Mouse (Mus musculus) erythroid progenitor cell, adult 5-6 weeks (primary cell): Measurements from ENCODE around the gene Dnm3. TPM values are rescaled to one million over a fixed set of nuclear protein-coding genes. Genes with fewer than 3 reads are reported as not detected.
"Not testable (repeated sequence)": the region's sequence is repeated elsewhere in the genome, so short reads cannot be mapped to it uniquely, and the experiment has no call there.

Source experiments
- ATAC-seq: replicated peaks from 2 replicates; pipeline ENCODE4 v1.8.0; 2016; ENCODE audit warnings: moderate number of reproducible peaks, mild to moderate bottlenecking, moderate TSS enrichment, inconsistent platforms; ENCODE audit not compliant: poor library complexity, low FRiP score, severe bottlenecking
- total RNA-seq, 2 experiments: library from RNA; stranded (forward) in 1 of 2; stranded (reverse) in 1 of 2; fragments of 150-400 nt in 1 of 2; fragments of 186-747, 209-891 nt in 1 of 2; gene quantifications; 2 replicates each; pipeline versions ENCODE4 v1.2.3 to v1.2.4; 2015 to 2017; ENCODE audit warnings: low replicate concordance in 2 of 2

Gene Dnm3
- total RNA-seq, 2 experiments from 2014 or later, result not detected

- ATAC-seq, result no peak
Measured at GRCm38 (mm10) chr1:162439576-162439975, 38.3 kb downstream of the Dnm3 start.

- no peak for ATAC-seq
Measured at GRCm38 (mm10) chr1:162436672-162437071, 41.2 kb downstream of the Dnm3 start.

- no peak for ATAC-seq
Measured at GRCm38 (mm10) chr1:162428904-162429303, 48.9 kb downstream of the Dnm3 start.

- ATAC-seq, result no peak
Measured at GRCm38 (mm10) chr1:162425930-162426478, 51.8 kb downstream of the Dnm3 start.

- no peak for ATAC-seq
Measured at GRCm38 (mm10) chr1:162422826-162423225, 55.0 kb downstream of the Dnm3 start.

GRCm38 (mm10) chr1:162413791-162414190 lies 64.0 kb downstream of the Dnm3 start:
- ATAC-seq, result no peak

GRCm38 (mm10) chr1:162412787-162413429 lies 64.9 kb downstream of the Dnm3 start:
- no peak for ATAC-seq

- no peak for ATAC-seq
Measured at GRCm38 (mm10) chr1:162410207-162410965, 67.4 kb downstream of the Dnm3 start.

GRCm38 (mm10) chr1:162394549-162394948 lies 83.3 kb downstream of the Dnm3 start:
- no peak for ATAC-seq

- no peak for ATAC-seq
Measured at GRCm38 (mm10) chr1:162388442-162389165, 89.2 kb downstream of the Dnm3 start.

- not testable (repeated sequence) for ATAC-seq
Measured at GRCm38 (mm10) chr1:162373068-162373467, 104.8 kb downstream of the Dnm3 start.

GRCm38 (mm10) chr1:162369726-162370125 lies 108.1 kb downstream of the Dnm3 start:
- no peak for ATAC-seq

GRCm38 (mm10) chr1:162361978-162362377 lies 115.9 kb downstream of the Dnm3 start:
- ATAC-seq, result no peak

- no peak for ATAC-seq
Measured at GRCm38 (mm10) chr1:162359270-162359669, 118.6 kb downstream of the Dnm3 start.

GRCm38 (mm10) chr1:162358036-162358435 lies 119.8 kb downstream of the Dnm3 start:
- no peak for ATAC-seq

- ATAC-seq, result no peak
Measured at GRCm38 (mm10) chr1:162356481-162356880, 121.4 kb downstream of the Dnm3 start.

- no peak for ATAC-seq
Measured at GRCm38 (mm10) chr1:162354780-162355179, 123.1 kb downstream of the Dnm3 start.

- ATAC-seq, result no peak
Measured at GRCm38 (mm10) chr1:162353831-162354230, 124.0 kb downstream of the Dnm3 start.

- ATAC-seq, result no peak
Measured at GRCm38 (mm10) chr1:162349306-162349705, 128.5 kb downstream of the Dnm3 start.

GRCm38 (mm10) chr1:162346456-162347011 lies 131.3 kb downstream of the Dnm3 start:
- ATAC-seq, result no peak
